Mouse (Mus musculus) small intestine, adult 2 months (tissue): ENCODE data around the gene Trpc3.

Experiments
- CTCF ChIP-seq: fragments of 200-500 bp; IDR thresholded peaks from 2 replicates; pipeline ENCODE4 v1.5.1; 2012; ENCODE audit warnings: low read depth, mild to moderate bottlenecking, control low read depth, inconsistent platforms, low read length, moderate library complexity, mixed read lengths; ENCODE audit not compliant: insufficient replicate concordance, insufficient read length; ENCODE audit errors: extremely low read depth
- POLR2A ChIP-seq: fragments of 200-500 bp; IDR thresholded peaks from 2 replicates; pipeline ENCODE4 v1.6.1; 2012; ENCODE audit warnings: low read depth, mild to moderate bottlenecking, control low read depth, inconsistent platforms, low read length, moderate library complexity

DNA sequence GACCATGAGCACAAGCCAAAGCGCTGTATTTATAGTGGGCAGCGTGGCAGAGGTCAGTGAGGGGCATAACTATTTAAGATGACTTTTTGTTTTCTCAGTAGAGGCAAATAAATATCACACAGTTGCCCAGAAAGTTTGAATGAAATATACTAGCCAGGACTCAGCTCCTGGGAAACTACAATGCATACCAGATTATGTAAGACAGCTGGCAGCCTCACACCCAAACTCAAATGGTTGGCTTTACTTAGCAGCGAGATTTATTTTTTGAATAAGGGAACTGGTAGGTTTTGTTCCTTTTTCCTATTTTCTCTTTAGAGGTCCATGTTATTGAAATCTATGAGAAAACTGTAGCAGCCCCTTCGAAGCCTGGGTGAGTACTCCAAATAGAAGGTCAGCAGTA is 48.1 kb upstream of the Trpc3 start:
- TF ChIP-seq CTCF = no peak
- no peak for TF ChIP-seq POLR2A
